ENCODE assay signal across 22 mouse cellular contexts in the genomic region with DNA sequence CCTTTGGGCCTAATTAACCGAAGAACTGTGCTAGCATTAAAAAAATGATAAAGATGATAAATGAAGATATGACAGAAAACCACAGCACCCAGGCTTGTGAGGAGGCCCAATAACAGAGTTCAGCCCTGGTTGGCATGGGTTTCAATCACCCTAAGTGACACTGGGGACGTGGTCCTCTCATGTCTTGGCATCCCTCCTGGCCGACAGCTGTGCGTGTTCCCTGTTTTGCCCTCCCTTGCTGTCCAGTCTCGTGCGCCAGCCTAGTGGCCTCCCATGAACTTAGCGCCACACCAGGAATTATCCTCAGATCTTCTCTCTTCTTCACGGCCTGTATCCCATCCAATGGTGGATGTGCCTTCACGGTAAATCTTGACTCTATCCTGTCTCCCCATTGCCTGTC.
"Had no signal": no experiment of that assay in that cellular context is flagged by ENCODE, and none has a peak within 500 bp of the region (broad histone marks: within the 10 kb centered on the region; RNA-seq: fewer than 3 reads in every experiment).

No protein-coding gene starts in this region.

- H3K4me3 ChIP-seq: heart, embryonic 10.5 days; heart, embryonic 12.5 days; hindbrain, embryonic 10.5 days; hindbrain, embryonic 12.5 days; intestine, embryonic 15.5 days; layer of hippocampus, adult 2 months; left cerebral cortex, adult 2 months; limb, embryonic 10.5 days; limb, embryonic 12.5 days; liver, embryonic 13.5 days; liver, embryonic 15.5 days had no signal

- H3K27ac ChIP-seq: heart, embryonic 10.5 days; hindbrain, embryonic 10.5 days; hindbrain, embryonic 12.5 days; hindbrain, embryonic 14.5 days; intestine, embryonic 15.5 days; layer of hippocampus, adult 2 months; left cerebral cortex, adult 2 months; limb, embryonic 10.5 days; limb, embryonic 12.5 days; liver, embryonic 13.5 days; liver, embryonic 15.5 days had no signal

- DNase-seq: gastrocnemius, postnatal 36 days; heart, adult 18-20 months; heart, postnatal 10 days; heart, postnatal 4 days; kidney, adult 18-20 months; kidney, adult 8-10 months; kidney, postnatal 10 days; kidney, postnatal 25 days; kidney, postnatal 4 days; liver; liver, embryonic 13.5 days had no signal
